Comparison of ENCODE assay signal across 7 mouse cellular contexts in genomic region chr6:14207509-14207908, GRCm38 (mm10).
DNase-seq lines count a peak whose midpoint lies in the region; ATAC-seq lines count a peak whose summit lies in the region.

No protein-coding gene starts in this region.

- peak; percentile 89 for ATAC-seq in frontal cortex, adult (ENCODE audit: low TSS enrichment)

- DNase-seq in 416B (ENCODE audit: low read depth) (peak; percentile 63), ES-CJ7 (ENCODE audit: low read depth, low spot score) (peak; percentile 73)
- peak; percentile 43 for DNase-seq in cerebellum, adult 8-10 months
- DNase-seq in large intestine, adult 2 months (ENCODE audit: low read depth, low spot score) = peak; percentile 3
- DNase-seq in lung, postnatal 14 days = peak; percentile 5
- DNase-seq in right cerebral cortex, adult 18-20 months = peak; percentile 27

- 13% methylated on average over 2 of the region's 2 CpGs for WGBS in large intestine, adult 2 months

Comparison
In these comparisons a context has a peak if more than half of its experiments do, and no peak if none do; other contexts are left out.
1. Peak in every context shown above with its lines: DNase-seq and ATAC-seq.
2. DNase-seq: peak in every context shown above with its lines; median percentile 73 in ES-CJ7; 63 in 416B; 43 in cerebellum, adult 8-10 months; 27 in right cerebral cortex, adult 18-20 months; 5 in lung, postnatal 14 days; 3 in large intestine, adult 2 months.